Mouse (Mus musculus): ENCODE results near the gene Rnf123. TPM values are rescaled to one million over a fixed set of nuclear protein-coding genes. Genes with fewer than 3 reads are reported as not detected.

Rnf123 gene
- polyA plus RNA-seq, 1 experiment: 184 TPM

GRCm38 (mm10) chr9:108001922-108002770 lies 81.0 kb downstream of the Rnf123 start, which contains the start of gene Ip6k1:
TSS of gene Ip6k1 (plus strand) at chr9:108002501.
- peak; percentile 100 for DNase-seq
- TF ChIP-seq POLR2A (IDR thresholded peaks at IDR 0.05; ENCODE audit: borderline replicate concordance, insufficient read depth, low read length) (peak; percentile 99), CTCF (IDR thresholded peaks at IDR 0.05; ENCODE audit: borderline replicate concordance, insufficient read depth, low read depth, low read length) (no peak)
- Histone ChIP-seq H3K27ac (ENCODE audit: insufficient read depth, low read length) (peak within 1 kb of the TSS; percentile 95), H3K4me1 (ENCODE audit: control insufficient read depth, insufficient read depth, low read length) (no peaks in the 10 kb centered on the region; the same call in 1 of the 2 replicates), H3K27me3 (ENCODE audit: control insufficient read depth, insufficient read depth, low read length) (no peaks in the 10 kb centered on the region), H3K4me3 (replicated peaks; ENCODE audit: insufficient read depth, low read depth, low read length) (peak within 1 kb of the TSS; percentile 92)
- WGBS: under 1% methylated on average over 50 of the region's 51 CpGs

Other genes with a start within 250 kb of the Rnf123 start
- gene Rbm6, start 210.1 kb downstream of the Rnf123 start, polyA plus RNA-seq (2012; rRNA removed): 64.5 and 66.4 TPM in 2 replicates
- 32.4 and 34.4 TPM in 2 replicates for gene Mon1a, start 195.2 kb downstream of the Rnf123 start, polyA plus RNA-seq (2012; rRNA removed)
- gene Mst1r, start 176.5 kb downstream of the Rnf123 start, polyA plus RNA-seq (2012; rRNA removed): 0.71 and 1.0 TPM in 2 replicates
- gene Actl11, start 154.9 kb downstream of the Rnf123 start, polyA plus RNA-seq (2012; rRNA removed): not detected in 2 replicates
- gene Camkv, start 147.7 kb downstream of the Rnf123 start, polyA plus RNA-seq (2012; rRNA removed): 20.2 and 25.1 TPM in 2 replicates
- gene Traip, start 133.2 kb downstream of the Rnf123 start, polyA plus RNA-seq (2012; rRNA removed): 1.5 and 2.2 TPM in 2 replicates
- 8.0 and 10.0 TPM in 2 replicates for gene Uba7, start 107.8 kb downstream of the Rnf123 start, polyA plus RNA-seq (2012; rRNA removed)
- 0.20 and 0.38 TPM in 2 replicates for gene Gm20661, start 100.3 kb downstream of the Rnf123 start, polyA plus RNA-seq (2012; rRNA removed)
- gene Inka1, start 97.5 kb downstream of the Rnf123 start, polyA plus RNA-seq (2012; rRNA removed): 4.1 and 5.7 TPM in 2 replicates
- 2.2 and 4.1 TPM in 2 replicates for gene Cdhr4, start 90.8 kb downstream of the Rnf123 start, polyA plus RNA-seq (2012; rRNA removed)
- gene Gm20662, start 87.0 kb downstream of the Rnf123 start, polyA plus RNA-seq (2012; rRNA removed): 6.3 and 6.9 TPM in 2 replicates
- gene Ip6k1, start 80.8 kb downstream of the Rnf123 start, polyA plus RNA-seq (2012; rRNA removed): 191 and 245 TPM in 2 replicates
- gene Gmppb, start 34.1 kb downstream of the Rnf123 start, polyA plus RNA-seq (2012; rRNA removed): 16.5 and 28.7 TPM in 2 replicates
- 2.7 TPM in 2 replicates for gene Amigo3, start 30.2 kb downstream of the Rnf123 start, polyA plus RNA-seq (2012; rRNA removed)
- gene Mst1, start 2.9 kb downstream of the Rnf123 start, polyA plus RNA-seq (2012; rRNA removed): 0.13 TPM in 1 of 2 replicates, not detected in the other
- 69.6 and 83.5 TPM in 2 replicates for gene Apeh, start 11.3 kb upstream of the Rnf123 start, polyA plus RNA-seq (2012; rRNA removed)
- 70.0 and 77.6 TPM in 2 replicates for gene Bsn, start 107.0 kb upstream of the Rnf123 start, polyA plus RNA-seq (2012; rRNA removed)
- gene Dag1, start 180.6 kb upstream of the Rnf123 start, polyA plus RNA-seq (2012; rRNA removed): 33.8 and 38.6 TPM in 2 replicates
- 94.1 and 97.5 TPM in 2 replicates for gene Nicn1, start 207.1 kb upstream of the Rnf123 start, polyA plus RNA-seq (2012; rRNA removed)
- 63.2 and 64.2 TPM in 2 replicates for gene Amt, start 213.5 kb upstream of the Rnf123 start, polyA plus RNA-seq (2012; rRNA removed)
- gene Rhoa, start 222.8 kb upstream of the Rnf123 start, polyA plus RNA-seq (2012; rRNA removed): 198 and 201 TPM in 2 replicates
- 55.2 and 58.9 TPM in 2 replicates for gene Tcta, start 222.8 kb upstream of the Rnf123 start, polyA plus RNA-seq (2012; rRNA removed)

Measured in cerebellum, adult 2 months (tissue).